Comparison of ENCODE assay signal across 8 mouse cellular contexts in the genomic region with DNA sequence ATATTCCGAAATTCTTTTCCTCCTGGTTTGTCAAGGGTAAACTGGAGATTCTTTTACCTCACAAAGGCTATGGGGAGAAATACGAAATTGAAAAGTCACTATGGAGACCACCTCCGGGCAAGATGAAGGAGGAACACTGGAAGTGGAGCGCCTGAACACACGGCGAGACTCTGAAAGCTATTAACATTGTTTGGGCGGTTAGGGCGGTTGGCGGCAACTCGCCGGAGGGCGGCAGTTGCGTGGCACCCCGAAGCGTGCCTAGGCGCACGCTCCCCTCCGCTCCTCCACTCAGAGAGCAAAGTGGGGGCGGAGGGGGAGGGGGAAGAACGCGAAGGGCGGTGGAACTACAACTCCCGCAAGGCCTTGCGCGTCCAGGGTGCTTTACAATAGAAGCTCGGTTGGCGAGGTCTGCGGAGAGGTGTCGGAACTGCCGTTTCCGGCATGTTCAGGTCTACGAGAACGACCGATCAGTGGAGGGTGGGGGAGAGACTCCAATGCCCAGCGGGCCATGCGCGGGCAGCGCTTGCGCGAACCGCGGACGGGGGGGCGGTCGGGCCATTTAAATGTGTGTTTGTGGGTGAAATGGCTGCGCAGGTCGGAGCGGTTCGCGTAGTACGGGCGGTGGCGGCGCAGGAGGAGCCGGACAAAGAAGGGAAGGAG. TPM values are rescaled to one million over a fixed set of nuclear protein-coding genes. Genes with fewer than 3 reads are reported as not detected.
DNase-seq lines count a peak whose midpoint lies in the region; ATAC-seq and TF ChIP-seq lines count a peak whose summit lies in the region.

Rsbn1 (plus strand) TSS at position 111 of the 660 bp plus-strand sequence.

- peak; percentile 34; the same call in 1 of the 2 replicates for TF ChIP-seq EP300 in ES-Bruce4 (IDR thresholded peaks at IDR 0.05; ENCODE audit: insufficient read depth, low read depth, low read length)
- peak; percentile 33; the same call in 1 of the 2 replicates for TF ChIP-seq EP300 in liver, postnatal 0 days (IDR thresholded peaks at IDR 0.05; ENCODE audit: low read depth)

- under 1% methylated on average over 45 of the region's 55 CpGs for WGBS in forebrain, embryonic 13.5 days
- under 1% methylated on average over 52 of the region's 55 CpGs for WGBS in large intestine, adult 2 months
- WGBS in liver, postnatal 0 days (ENCODE audit: insufficient replicate concordance): 1% methylated on average over 49 of the region's 55 CpGs
- under 1% methylated on average over 55 of the region's 55 CpGs for WGBS in neural tube, embryonic 14.5 days

- peak within 1 kb of the TSS; percentile 63 for H3K27ac ChIP-seq in ES-Bruce4 (ENCODE audit: insufficient read depth, low read length)
- H3K27ac ChIP-seq in forebrain, embryonic 13.5 days: peak within 1 kb of the TSS; percentile 91
- peak within 1 kb of the TSS; percentile 97 for H3K27ac ChIP-seq in liver, postnatal 0 days (ENCODE audit: low read depth)
- H3K27ac ChIP-seq in neural tube, embryonic 14.5 days (ENCODE audit: low read depth, low read length): peak within 1 kb of the TSS; percentile 93

- peak; percentile 97 to 98 for DNase-seq in heart, postnatal 10 days
- DNase-seq in large intestine, adult 2 months (ENCODE audit: low read depth, low spot score): peak; percentile 92
- peak; percentile 97 for DNase-seq in liver, postnatal 0 days
- DNase-seq in testis, postnatal 10 days (ENCODE audit: low spot score): peak; percentile 92

- no peak for TF ChIP-seq CTCF in ES-Bruce4 (IDR thresholded peaks at IDR 0.05; ENCODE audit: low read depth, low read length)
- peak; percentile 24; the same call in 1 of the 2 replicates for TF ChIP-seq CTCF in liver, postnatal 0 days (IDR thresholded peaks at IDR 0.05; ENCODE audit: low read depth)

- peak within 1 kb of the TSS; percentile 77 for H3K4me2 ChIP-seq in forebrain, embryonic 13.5 days
- peak within 1 kb of the TSS; percentile 72 for H3K4me2 ChIP-seq in liver, postnatal 0 days (ENCODE audit: low read depth, low read length)
- peak within 1 kb of the TSS; percentile 65 for H3K4me2 ChIP-seq in neural tube, embryonic 14.5 days (ENCODE audit: low read depth, low read length)

- TF ChIP-seq POLR2A in ES-Bruce4 (IDR thresholded peaks at IDR 0.05; ENCODE audit: insufficient read depth, low read length): peak; percentile 87

- no peaks in the 10 kb centered on the region for H3K9me3 ChIP-seq in ES-Bruce4 (replicated peaks; ENCODE audit: control insufficient read depth, insufficient read depth, low read length, poor library complexity, severe bottlenecking)
- H3K9me3 ChIP-seq in forebrain, embryonic 13.5 days (replicated peaks): no peaks in the 10 kb centered on the region
- no peaks in the 10 kb centered on the region for H3K9me3 ChIP-seq in liver, postnatal 0 days (ENCODE audit: low read length)
- no peaks in the 10 kb centered on the region for H3K9me3 ChIP-seq in neural tube, embryonic 14.5 days (ENCODE audit: control insufficient read depth, low read length)

- H3K27me3 ChIP-seq in ES-Bruce4 (ENCODE audit: control insufficient read depth, insufficient read depth, low read length, poor library complexity, severe bottlenecking): no peaks in the 10 kb centered on the region
- H3K27me3 ChIP-seq in forebrain, embryonic 13.5 days: no peaks in the 10 kb centered on the region
- H3K27me3 ChIP-seq in liver, postnatal 0 days (ENCODE audit: insufficient read depth, low read length): no peaks in the 10 kb centered on the region
- no peaks in the 10 kb centered on the region for H3K27me3 ChIP-seq in neural tube, embryonic 14.5 days (ENCODE audit: control insufficient read depth, insufficient read depth, low read length)

- ATAC-seq in cerebellum, adult (ENCODE audit: insufficient number of reproducible peaks, low FRiP score, low TSS enrichment): peak; percentile 99
- peak; percentile 100 for ATAC-seq in forebrain, embryonic 13.5 days
- ATAC-seq in liver, postnatal 0 days: peak; percentile 98
- ATAC-seq in neural tube, embryonic 14.5 days (ENCODE audit: low read depth): peak; percentile 100

- peaks cover 3% of the 10 kb centered on the region for H3K4me1 ChIP-seq in ES-Bruce4 (ENCODE audit: control insufficient read depth, insufficient read depth, low read length)
- H3K4me1 ChIP-seq in forebrain, embryonic 13.5 days: peaks cover 20% of the 10 kb centered on the region
- peaks cover 11% of the 10 kb centered on the region for H3K4me1 ChIP-seq in liver, postnatal 0 days (ENCODE audit: insufficient read depth)
- peaks cover 10% of the 10 kb centered on the region for H3K4me1 ChIP-seq in neural tube, embryonic 14.5 days (ENCODE audit: control insufficient read depth, insufficient read depth, low read length)

- H3K36me3 ChIP-seq in ES-Bruce4 (ENCODE audit: control insufficient read depth, insufficient read depth, low read length, poor library complexity, severe bottlenecking): no peaks in the 10 kb centered on the region
- no peaks in the 10 kb centered on the region for H3K36me3 ChIP-seq in forebrain, embryonic 13.5 days (ENCODE audit: poor library complexity, severe bottlenecking)
- H3K36me3 ChIP-seq in liver, postnatal 0 days (replicated peaks; ENCODE audit: insufficient read depth, low read length): no peaks in the 10 kb centered on the region
- no peaks in the 10 kb centered on the region for H3K36me3 ChIP-seq in neural tube, embryonic 14.5 days (ENCODE audit: control insufficient read depth, insufficient read depth, low read length)

- H3K4me3 ChIP-seq in ES-Bruce4 (ENCODE audit: low read depth, low read length): peak within 1 kb of the TSS; percentile 100
- peak within 1 kb of the TSS; percentile 99 for H3K4me3 ChIP-seq in forebrain, embryonic 13.5 days
- peak within 1 kb of the TSS; percentile 85 for H3K4me3 ChIP-seq in liver, postnatal 0 days (ENCODE audit: low read depth, low read length)
- H3K4me3 ChIP-seq in neural tube, embryonic 14.5 days (ENCODE audit: low read depth, low read length): peak within 1 kb of the TSS; percentile 92

- peak within 1 kb of the TSS; percentile 95 for H3K9ac ChIP-seq in ES-Bruce4 (ENCODE audit: low read depth, poor library complexity, severe bottlenecking)
- H3K9ac ChIP-seq in forebrain, embryonic 13.5 days: peak within 1 kb of the TSS; percentile 95
- H3K9ac ChIP-seq in liver, postnatal 0 days (replicated peaks): peak within 1 kb of the TSS; percentile 98
- H3K9ac ChIP-seq in neural tube, embryonic 14.5 days (replicated peaks; ENCODE audit: low read depth, low read length): peak within 1 kb of the TSS; percentile 95

- intact Hi-C loops in heart, postnatal 10 days (cut with DNase I): loop anchor here (2.0 to 5.0 kb wide), 2 partner anchors 53 to 528 kb away; no protein-coding TSS in a partner anchor

RNA-seq across cellular contexts. Expression of gene Rsbn1, which starts in this region (rescaled TPM):
- 20.8 and 22.2 TPM in 2 replicates for polyA plus RNA-seq in ES-Bruce4 (2011; ENCODE audit: insufficient read depth, insufficient read length, low read depth, missing spikeins)
- polyA plus RNA-seq in forebrain, embryonic 13.5 days (2015; fragmentation: Nextera tagmentation; extraction: Ambion mirVana): 18.9 and 20.5 TPM in 2 replicates
- 10 to 100 TPM; 10.2 to 10.3 TPM for total RNA-seq in heart, postnatal 10 days (2021)
- 1.1 and 2.6 TPM in 2 replicates for polyA plus RNA-seq in large intestine, adult 2 months (2012; rRNA removed)
- polyA plus RNA-seq in liver, postnatal 0 days (2015; fragmentation: Nextera tagmentation; extraction: Ambion mirVana): 3.4 and 3.8 TPM in 2 replicates
- 24.6 and 28.0 TPM in 2 replicates for polyA plus RNA-seq in neural tube, embryonic 14.5 days (2014; fragmentation: Nextera tagmentation; extraction: Ambion mirVana)

Comparison
In these comparisons a context has a peak if more than half of its experiments do, and no peak if none do; other contexts are left out.
1. Peak in every context shown above with its lines: DNase-seq, ATAC-seq, H3K4me3 ChIP-seq and H3K27ac ChIP-seq.